Comparison of ENCODE assay signal across 10 mouse cellular contexts in the genomic region with DNA sequence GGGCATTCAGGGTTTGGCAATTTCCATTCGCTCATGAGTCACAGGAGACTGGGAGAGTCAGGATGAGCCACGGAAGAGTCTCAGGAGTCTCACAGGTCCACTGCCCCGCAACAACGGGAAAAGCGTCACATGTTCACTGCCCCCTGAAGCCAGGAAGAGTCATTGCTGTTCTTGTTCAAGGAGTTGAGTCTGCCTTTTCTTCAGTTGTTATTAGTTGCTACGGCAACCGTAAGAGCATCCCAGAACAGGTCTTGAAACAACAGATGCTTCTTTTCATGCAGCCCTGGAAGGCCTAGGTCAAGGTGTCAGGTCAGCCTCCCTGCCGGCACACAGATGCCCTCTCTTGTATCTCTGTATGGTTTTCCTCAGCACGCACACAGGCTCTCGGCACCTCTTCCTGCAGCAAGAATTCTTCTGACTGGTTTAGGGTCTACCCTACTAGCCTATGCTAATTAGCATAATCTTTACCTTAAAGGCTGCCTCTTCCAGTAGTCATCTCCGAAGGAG. TPM values are rescaled to one million over a fixed set of nuclear protein-coding genes. Genes with fewer than 3 reads are reported as not detected.
DNase-seq lines count a peak whose midpoint lies in the region; ATAC-seq and TF ChIP-seq lines count a peak whose summit lies in the region.
"Had no signal": no experiment of that assay in that cellular context is flagged by ENCODE, and none has a peak within 500 bp of the region (broad histone marks: within the 10 kb centered on the region; RNA-seq: fewer than 3 reads in every experiment).

No protein-coding gene starts in this region.

- H3K36me3 ChIP-seq in ES-Bruce4 (ENCODE audit: control insufficient read depth, insufficient read depth, low read length, poor library complexity, severe bottlenecking): no peaks in the 10 kb centered on the region
- H3K36me3 ChIP-seq in forebrain, embryonic 13.5 days (ENCODE audit: poor library complexity, severe bottlenecking): no peaks in the 10 kb centered on the region
- H3K36me3 ChIP-seq in midbrain, embryonic 10.5 days: peaks cover 8% of the 10 kb centered on the region

- WGBS in forebrain, embryonic 13.5 days: 33% methylated on average over 11 of the region's 11 CpGs
- WGBS in midbrain, embryonic 10.5 days: 19% methylated on average over 11 of the region's 11 CpGs

- peak; percentile 38 for DNase-seq in adrenal gland, adult 2 months
- no peak for DNase-seq in adrenal gland, adult 18-20 months (ENCODE audit: low spot score in 2 of 2)
- DNase-seq in midbrain, embryonic 10.5 days (ENCODE audit: low spot score): peak; percentile 78
- no peak for DNase-seq in cerebellum, adult 11 months
- no peak for DNase-seq in gastrocnemius, postnatal 14 days
- no peak for DNase-seq in left cerebral cortex, postnatal 25 days (ENCODE audit: low spot score in 2 of 2)
- DNase-seq: cerebellum, adult 18-20 months; right cerebral cortex, adult 18-20 months had no signal

- intact Hi-C loops in gastrocnemius, postnatal 14 days (cut with DNase I; ENCODE audit: low total_unique reads): no loop called here
- intact Hi-C loops in left cerebral cortex, postnatal 25 days (cut with DNase I): no loop called here

- no peak for TF ChIP-seq CTCF in ES-Bruce4 (IDR thresholded peaks at IDR 0.05; ENCODE audit: low read depth, low read length)

- H3K4me2 ChIP-seq in forebrain, embryonic 13.5 days: peak overlapping the region; percentile 2; the same call in 1 of the 2 replicates

- peak; percentile 21; the same call in 1 of the 2 replicates for ATAC-seq in forebrain, embryonic 13.5 days

- no peaks in the 10 kb centered on the region for H3K9me3 ChIP-seq in ES-Bruce4 (replicated peaks; ENCODE audit: control insufficient read depth, insufficient read depth, low read length, poor library complexity, severe bottlenecking)
- H3K9me3 ChIP-seq in forebrain, embryonic 13.5 days (replicated peaks): no peaks in the 10 kb centered on the region
- no peaks in the 10 kb centered on the region for H3K9me3 ChIP-seq in midbrain, embryonic 10.5 days (replicated peaks)

- H3K4me3 ChIP-seq in ES-Bruce4 (ENCODE audit: low read depth, low read length): no peak overlapping the region
- no peak overlapping the region for H3K4me3 ChIP-seq in forebrain, embryonic 13.5 days
- peak overlapping the region; percentile 33 for H3K4me3 ChIP-seq in midbrain, embryonic 10.5 days

- peak overlapping the region; percentile 31; the same call in 1 of the 2 replicates for H3K27ac ChIP-seq in ES-Bruce4 (ENCODE audit: insufficient read depth, low read length)
- H3K27ac ChIP-seq in forebrain, embryonic 13.5 days: no peak overlapping the region
- H3K27ac ChIP-seq in midbrain, embryonic 10.5 days (replicated peaks): peak overlapping the region; percentile 74

- TF ChIP-seq POLR2A in ES-Bruce4 (IDR thresholded peaks at IDR 0.05; ENCODE audit: insufficient read depth, low read length): no peak

- 0 out of 2 replicates have a peak, but pooled peaks have one; percentile 18 for TF ChIP-seq EP300 in ES-Bruce4 (IDR thresholded peaks at IDR 0.05; ENCODE audit: insufficient read depth, low read depth, low read length)

- no peak overlapping the region for H3K9ac ChIP-seq in ES-Bruce4 (ENCODE audit: low read depth, poor library complexity, severe bottlenecking)
- H3K9ac ChIP-seq in forebrain, embryonic 13.5 days: no peak overlapping the region

- peaks cover 10% of the 10 kb centered on the region for H3K4me1 ChIP-seq in ES-Bruce4 (ENCODE audit: control insufficient read depth, insufficient read depth, low read length)
- H3K4me1 ChIP-seq in forebrain, embryonic 13.5 days: peaks cover 33% of the 10 kb centered on the region
- peaks cover 51% of the 10 kb centered on the region for H3K4me1 ChIP-seq in midbrain, embryonic 10.5 days

- no peaks in the 10 kb centered on the region for H3K27me3 ChIP-seq in ES-Bruce4 (ENCODE audit: control insufficient read depth, insufficient read depth, low read length, poor library complexity, severe bottlenecking)
- H3K27me3 ChIP-seq in forebrain, embryonic 13.5 days: no peaks in the 10 kb centered on the region
- peaks cover 20% of the 10 kb centered on the region; the same call in 1 of the 2 replicates for H3K27me3 ChIP-seq in midbrain, embryonic 10.5 days (ENCODE audit: low read depth, poor library complexity, severe bottlenecking)

RNA-seq across cellular contexts. Expression of a gene that starts 36.9 kb away (rescaled TPM):
- total RNA-seq in adrenal gland, adult 2 months (2021): 10 to 100 TPM; 69.6 to 90.3 TPM
- polyA plus RNA-seq in adrenal gland, adult 2 months (2012; rRNA removed): 20.6 and 28.6 TPM in 2 replicates
- total RNA-seq in adrenal gland, adult 18-20 months (2021): 10 to 100 TPM; 56.5 to 64.2 TPM
- 36.9 and 42.5 TPM in 2 replicates for polyA plus RNA-seq in ES-Bruce4 (2011; ENCODE audit: insufficient read depth, insufficient read length, low read depth, missing spikeins)
- 21.4 and 22.9 TPM in 2 replicates for polyA plus RNA-seq in forebrain, embryonic 13.5 days (2015; fragmentation: Nextera tagmentation; extraction: Ambion mirVana)
- 30.0 and 33.6 TPM in 2 replicates for polyA plus RNA-seq in midbrain, embryonic 10.5 days (2016; fragmentation: Nextera tagmentation; extraction: Ambion mirVana)
- 10 to 100 TPM; 41.5 to 51.9 TPM for total RNA-seq in gastrocnemius, postnatal 14 days (2021)
- total RNA-seq in left cerebral cortex, postnatal 25 days (2021): 10 to 100 TPM; 21.1 to 22.2 TPM

Comparison
In these comparisons a context has a peak if more than half of its experiments do, and no peak if none do; other contexts are left out.
1. DNase-seq: peak in adrenal gland, adult 2 months (single experiment) and midbrain, embryonic 10.5 days (single experiment); none in adrenal gland, adult 18-20 months (0 of 2), cerebellum, adult 11 months (single experiment), gastrocnemius, postnatal 14 days (single experiment) and left cerebral cortex, postnatal 25 days (0 of 2).